Mouse (Mus musculus) ES-E14 (cell line): ENCODE measurements around the gene C1s1.
"Not testable (repeated sequence)": the region's sequence is repeated elsewhere in the genome, so short reads cannot be mapped to it uniquely, and the experiment has no call there.

Experiments used
- CHD2 ChIP-seq: IDR thresholded peaks from 2 replicates; pipeline ENCODE4 v1.6.1; 2014; ENCODE audit warnings: mild to moderate bottlenecking, low read depth, low read length, inconsistent platforms
- HCFC1 ChIP-seq: IDR thresholded peaks from 2 replicates; pipeline ENCODE4 v1.6.1; 2012; ENCODE audit warnings: low read length, inconsistent platforms, borderline replicate concordance; ENCODE audit not compliant: insufficient read depth
- ZC3H11A ChIP-seq: IDR thresholded peaks from 2 replicates; pipeline ENCODE4 v1.6.1; 2012; ENCODE audit warnings: low read depth, mild to moderate bottlenecking, inconsistent platforms, low read length, borderline replicate concordance

DNA sequence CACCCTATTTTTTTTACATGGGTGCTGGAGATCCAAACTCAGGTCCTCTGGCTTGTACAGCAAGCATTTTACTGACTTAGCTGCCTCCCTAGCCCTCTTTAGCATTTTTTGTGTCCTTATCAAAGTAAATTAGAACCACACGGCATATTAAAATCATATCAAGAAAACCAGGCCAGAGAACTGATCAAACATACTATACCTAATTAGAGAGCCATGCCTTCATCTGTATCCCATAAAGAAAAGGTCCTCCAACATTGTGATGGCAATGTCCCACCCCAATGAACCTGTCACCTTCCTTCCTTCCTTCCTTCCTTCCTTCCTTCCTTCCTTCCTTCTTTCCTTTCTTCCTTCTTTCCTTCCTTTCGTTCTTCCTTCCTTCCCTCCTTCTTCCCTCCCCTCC is 13.8 kb upstream of the C1s1 start:
- TF ChIP-seq HCFC1, ZC3H11A, CHD2: not testable (repeated sequence)
